Mouse (Mus musculus) embryo, embryonic 11.5 days (tissue): Measurements from ENCODE around the gene Cbx1.

Experiments used
- DNase-seq: peaks from one replicate; pipeline ENCODE4 v3.0.0-alpha.2; 2012; ENCODE audit warnings: low read depth, low spot score

The Cbx1 gene

DNA sequence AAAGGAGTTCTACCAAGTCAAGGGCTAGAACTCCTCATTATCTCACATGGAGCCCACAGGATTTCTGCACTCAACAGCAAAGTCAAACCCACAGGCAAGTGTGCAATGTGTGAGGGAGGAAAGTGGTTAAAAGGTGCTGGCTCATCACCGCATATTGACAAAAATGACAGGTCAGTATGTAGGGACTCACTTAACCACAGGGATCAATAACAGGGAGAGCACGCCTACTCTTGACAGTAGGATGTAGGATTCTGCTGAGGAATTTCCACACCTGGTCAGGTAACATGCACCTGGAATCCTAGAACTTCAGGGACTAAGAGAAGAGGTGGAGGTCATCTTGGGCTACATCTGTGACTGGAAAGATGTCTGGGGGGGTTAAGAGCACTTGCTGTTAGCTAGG lies 27.0 kb downstream of the Cbx1 start:
- DNase-seq: no peak

DNA sequence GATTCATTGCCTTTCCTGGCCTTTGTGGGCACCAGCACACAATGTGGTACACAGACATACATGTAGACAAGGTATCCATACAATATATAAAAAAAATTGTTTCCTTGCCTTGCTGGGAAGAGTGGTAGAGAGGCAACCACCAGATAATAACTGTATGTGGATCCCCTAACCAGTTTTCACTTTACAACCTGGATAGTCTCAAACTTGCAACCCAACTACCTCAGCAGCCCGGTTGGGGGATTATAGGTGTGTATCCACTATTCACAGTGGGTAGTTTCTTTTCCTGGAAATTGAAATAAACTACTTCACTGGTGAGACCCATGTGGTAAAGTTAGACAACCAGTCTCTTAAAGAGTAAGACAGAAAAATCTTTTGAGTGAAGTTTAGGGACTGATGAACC lies 27.6 kb downstream of the Cbx1 start:
- DNase-seq: no peak

DNA sequence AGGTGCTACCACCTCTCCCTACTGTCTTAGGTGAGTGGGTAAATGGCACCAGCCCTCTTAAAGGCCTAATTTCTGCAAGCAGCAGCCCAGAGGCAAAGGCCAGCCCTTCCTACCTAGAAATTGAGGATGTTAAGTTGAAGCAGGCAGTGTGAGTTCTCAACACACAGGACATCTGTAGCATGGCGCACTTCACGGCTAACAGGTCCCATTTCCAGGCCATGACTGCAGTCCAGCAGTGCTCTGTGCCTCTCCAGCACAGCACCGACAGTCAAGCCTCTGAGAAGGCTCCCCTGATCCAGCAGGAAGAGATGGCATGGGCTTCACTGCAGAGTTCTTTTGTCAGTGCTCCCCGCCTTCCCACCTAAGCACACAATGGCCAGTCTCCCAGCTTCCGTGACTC lies 28.1 kb downstream of the Cbx1 start:
- no peak for DNase-seq

DNA sequence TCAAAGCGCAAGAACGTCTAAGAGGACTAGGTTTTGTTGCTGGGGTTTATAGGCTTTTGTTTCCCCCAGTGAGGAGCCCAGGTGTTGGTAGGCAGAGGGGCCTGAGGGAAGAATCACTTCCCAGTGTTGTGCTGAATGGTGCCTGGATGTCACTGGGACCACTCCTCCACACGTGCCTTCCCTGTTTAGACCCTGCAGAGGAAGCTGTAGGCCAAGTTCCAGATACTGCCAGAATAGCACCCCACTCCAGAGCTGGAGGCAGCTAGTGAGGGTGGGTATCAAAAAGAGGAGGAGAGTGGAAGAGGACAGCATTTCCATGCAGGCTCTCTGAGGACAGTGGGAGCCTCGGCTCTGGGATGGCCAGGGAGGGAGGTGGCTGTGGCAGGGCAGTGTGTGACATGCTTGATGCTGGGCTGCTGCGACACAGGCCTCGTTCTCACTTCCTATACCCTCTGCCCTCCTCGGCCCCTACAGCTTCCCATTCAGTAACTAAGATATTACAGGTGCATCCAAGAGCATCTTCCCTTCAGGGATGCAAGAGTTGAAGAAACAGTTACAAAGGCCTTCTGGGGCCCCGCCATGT lies 29.3 kb downstream of the Cbx1 start:
- DNase-seq: no peak

DNA sequence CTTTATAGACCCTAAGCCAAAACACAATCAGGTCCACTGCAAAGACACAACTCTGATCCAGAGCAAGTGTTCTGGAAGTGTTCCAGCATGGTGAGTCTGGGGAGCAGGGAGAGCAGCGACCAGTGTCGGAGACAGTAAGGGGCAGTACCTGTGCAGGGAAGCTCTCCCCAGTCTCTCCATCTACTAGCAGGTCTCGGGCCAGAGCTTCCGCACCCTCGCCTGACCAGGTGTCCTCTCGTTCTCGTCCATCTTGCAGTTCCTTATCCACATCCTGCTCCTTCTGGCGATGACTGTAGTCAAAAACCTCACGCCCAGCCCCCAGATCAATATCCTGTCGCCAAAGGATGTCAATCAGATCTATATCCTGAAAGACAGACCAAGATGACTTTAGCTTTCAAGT lies 33.0 kb downstream of the Cbx1 start:
- no peak for DNase-seq

DNA sequence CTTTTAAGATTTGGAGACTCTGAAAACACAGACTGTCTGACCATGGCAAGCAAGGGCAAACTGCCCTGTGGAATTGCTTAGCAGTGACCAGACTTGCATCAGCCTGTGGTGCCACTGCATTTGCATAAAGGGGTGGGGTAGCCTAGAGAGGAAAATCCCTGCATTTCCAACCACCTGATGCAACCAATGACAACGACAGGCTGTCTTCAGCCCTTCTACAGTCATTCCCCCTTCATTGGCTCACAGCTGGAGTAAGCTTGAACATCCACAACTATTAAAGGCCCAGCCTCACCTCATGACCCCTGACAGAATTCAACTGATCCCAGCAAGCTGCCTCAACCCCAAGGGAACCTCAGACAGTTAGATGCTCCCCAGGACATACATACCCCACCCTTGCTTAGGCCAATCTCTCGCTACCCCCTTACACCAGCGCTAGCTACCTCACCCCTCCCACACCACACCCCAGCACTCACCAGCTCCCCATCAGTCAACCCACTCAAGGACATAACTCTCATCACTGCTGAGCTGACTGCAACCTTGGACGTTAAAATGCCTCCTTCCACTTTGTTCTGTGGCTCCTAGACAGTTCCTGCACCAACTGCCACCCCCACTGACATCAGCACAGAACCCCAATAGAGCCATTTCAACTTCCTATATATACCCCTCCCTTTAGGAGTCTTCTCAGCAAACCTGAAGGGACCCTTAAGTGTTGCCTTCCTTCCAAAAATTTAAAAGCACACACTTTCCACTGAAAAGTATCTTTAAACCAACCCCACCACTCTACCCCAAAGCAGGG lies 33.9 kb downstream of the Cbx1 start:
- no peak for DNase-seq

DNA sequence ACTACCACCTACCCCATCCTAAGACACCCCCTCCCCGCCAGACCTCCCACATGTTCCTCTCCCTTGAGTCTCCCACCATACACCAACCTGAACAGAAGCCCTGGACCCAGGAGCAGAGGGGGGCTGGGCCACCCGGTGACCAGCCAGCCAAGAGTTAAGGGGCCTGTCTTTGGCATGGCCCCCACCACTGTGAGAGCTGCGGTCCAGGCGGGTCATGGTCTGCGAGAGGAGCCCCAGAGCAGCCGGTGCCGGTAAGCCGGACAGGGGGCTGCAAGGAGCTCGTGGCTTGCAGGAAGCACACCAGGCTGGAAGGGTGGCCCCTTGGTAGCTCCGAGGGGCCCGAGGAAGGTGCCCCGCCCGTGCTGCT lies 34.5 kb downstream of the Cbx1 start:
- DNase-seq: no peak

DNA sequence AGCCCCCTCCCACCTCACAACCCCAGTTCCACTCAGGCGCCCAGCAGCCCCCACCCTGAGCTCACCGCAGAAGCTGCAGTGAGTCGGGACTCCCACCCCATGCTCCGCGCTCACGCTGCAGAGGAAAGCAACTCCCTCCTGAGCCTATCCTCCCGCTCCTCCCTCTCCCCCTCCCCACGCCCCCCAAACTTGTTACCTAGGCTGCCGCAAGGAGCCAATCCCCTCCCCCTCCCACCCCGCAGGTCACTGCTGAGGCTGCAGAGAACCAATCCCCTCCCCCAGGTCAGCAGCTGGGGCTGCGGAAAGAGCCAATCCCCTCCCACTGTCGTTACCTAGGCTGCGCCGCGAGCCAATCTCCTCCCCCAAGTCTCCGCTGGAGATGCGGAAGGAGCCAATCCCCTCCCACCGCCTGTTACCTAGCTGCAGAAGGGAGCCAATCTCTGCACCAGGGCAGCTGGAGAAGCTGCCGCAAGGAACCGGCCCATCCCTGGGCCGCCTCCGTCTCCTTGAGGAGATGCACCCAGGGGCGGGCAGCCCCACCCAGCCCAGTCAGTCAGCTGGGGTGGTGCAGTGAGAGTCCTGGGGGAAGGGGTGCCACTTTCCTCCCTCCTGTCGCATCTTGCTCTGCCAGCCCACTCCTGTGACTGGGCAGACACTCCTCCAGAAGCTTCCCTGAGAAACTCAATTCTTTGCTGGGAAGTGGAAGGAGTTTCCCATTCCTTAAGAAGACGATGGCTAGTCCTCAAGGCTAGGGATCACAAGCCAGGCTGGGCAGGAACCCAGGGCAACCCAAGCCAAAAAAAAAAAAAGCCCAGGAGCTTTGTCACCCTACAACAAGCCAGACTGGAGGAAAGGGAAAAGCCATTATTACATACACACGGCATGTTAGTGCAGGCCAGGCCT lies 35.2 kb downstream of the Cbx1 start:
- peak; percentile 94 for DNase-seq

DNA sequence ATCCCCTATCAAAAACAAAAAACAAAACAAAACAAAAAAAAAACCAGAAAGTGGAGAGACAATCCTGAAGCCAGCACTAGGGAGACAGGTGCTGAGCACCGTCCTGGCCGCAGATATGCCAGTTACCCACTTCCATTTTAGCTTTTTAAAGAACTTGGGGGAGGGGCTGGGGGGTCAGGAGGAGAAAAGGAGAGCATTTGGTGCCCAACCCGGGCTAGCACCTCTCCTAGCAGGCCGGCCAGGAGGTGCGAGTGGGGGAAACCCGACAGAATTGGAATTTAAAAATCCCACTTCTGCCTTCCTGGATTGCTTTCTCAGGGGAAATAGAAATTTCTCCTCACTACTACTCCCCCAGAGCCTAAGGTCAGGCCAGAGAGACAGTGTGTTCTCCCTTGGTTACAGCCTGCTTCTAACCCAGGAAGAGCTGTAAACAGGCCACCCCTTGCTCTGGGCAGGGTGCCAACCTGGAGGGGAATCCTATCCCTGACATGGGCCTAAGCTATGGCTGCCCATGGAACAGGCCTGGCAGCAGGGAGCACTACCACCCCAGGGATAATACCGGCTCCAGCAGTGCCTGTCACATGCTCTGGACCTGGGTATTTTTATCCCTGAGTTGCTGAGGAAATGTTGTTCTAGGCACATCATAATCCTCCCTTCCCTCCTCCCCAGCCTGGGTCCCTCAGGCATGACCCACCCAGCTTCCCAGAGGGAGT lies 36.0 kb downstream of the Cbx1 start:
- no peak for DNase-seq

DNA sequence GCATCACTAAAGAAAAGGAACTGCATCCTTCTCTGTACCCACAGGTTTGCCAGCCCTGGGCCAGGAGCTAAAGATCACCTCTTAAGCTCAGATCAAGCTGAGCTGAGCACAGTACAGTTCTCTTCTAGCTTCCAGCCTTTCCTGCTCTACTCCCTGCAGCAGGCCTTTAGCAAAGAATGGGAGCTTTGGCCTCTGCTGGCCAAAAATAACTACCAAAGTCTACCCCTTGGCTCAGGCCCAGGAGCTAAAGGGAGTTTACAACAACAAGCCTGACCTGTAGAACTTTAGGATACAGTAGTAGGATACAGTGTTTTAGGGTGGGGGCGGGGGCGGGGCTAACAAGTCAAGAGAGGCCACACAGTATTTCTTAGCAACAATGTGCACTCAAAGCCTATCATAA lies 37.6 kb downstream of the Cbx1 start:
- DNase-seq: no peak

DNA sequence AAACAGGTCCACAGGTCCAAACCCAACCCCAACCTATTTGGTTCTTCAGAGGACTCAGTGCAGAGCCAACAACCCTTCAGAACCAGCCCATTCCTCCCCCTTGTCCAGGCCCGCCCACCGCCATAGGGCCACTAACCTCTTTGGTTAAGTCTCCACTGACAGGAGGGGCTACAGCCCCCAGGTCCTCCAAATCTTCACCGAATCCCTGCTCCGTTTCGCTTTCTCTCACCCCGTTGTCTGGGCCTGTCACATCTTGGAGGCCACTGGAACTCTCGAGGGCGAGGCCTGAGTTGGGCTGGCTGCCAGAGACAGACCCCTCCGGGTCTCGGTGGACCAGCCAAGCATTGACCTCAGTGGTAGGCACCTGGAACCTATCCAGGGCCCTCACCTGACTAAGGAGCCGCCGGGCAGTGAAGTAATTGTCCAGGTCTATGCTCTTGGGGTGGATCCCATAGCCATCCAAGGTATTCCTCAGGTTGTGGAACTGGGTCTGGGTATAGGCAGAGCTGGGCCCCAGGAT lies 38.2 kb downstream of the Cbx1 start:
- DNase-seq: no peak

DNA sequence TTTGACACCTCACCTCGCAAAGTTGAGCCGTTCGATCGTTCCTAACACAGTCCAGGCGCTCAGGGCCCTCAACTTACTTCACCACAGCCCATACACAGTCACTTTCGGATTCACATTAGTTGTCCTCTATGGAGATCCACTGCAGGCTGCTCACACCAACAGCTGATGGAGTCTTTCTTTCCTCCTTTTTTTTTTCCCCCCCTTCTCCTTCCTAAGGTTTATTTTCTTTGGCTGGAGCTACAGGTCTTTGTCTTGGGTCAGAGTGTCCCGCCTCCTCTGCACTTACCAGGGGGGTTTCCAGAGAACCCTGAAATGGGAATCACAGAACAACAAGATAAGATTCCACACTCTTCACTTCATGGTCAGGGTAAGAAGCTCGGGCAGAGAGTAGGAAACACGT lies 39.0 kb downstream of the Cbx1 start:
- no peak for DNase-seq

DNA sequence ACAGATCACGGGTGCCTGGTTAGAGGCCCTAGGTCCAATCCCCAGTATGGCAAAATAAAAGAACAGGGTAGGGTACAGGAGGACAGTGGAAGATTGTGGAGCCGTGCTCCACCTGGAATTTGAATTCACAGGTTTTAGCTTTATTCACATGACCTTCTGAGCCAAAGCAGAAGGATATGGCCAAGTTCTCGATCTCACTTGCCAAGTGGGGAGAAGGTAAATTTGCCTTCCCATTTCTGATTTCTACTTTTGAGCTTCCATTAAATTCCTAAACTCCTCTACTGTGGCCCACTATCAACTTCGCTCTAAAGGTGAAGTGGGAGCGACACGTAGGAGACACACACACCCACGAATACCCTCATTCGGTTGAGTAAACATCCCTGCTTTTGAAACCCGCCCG lies 40.0 kb downstream of the Cbx1 start:
- DNase-seq: no peak

DNA sequence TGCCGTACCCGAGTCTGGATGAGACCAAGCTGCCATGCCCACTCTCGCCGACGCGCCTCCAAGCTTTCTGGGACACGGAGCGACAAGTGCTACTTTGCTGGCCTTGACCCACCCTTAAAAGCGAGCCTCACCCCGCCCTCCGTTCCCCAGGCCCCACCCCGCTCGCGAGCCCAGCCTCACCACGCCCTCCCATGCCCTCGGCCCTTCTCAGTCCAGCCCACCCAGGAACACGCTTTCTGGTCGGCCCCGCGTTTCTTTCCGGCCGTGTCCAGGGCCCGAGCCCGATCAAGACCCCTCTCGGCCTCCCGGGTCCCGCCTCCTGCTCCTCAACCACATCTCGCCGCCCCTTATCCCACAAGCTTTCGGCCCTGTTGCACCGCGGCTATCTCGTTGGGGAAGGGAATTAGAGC lies 40.5 kb downstream of the Cbx1 start:
- DNase-seq: peak; percentile 68

DNA sequence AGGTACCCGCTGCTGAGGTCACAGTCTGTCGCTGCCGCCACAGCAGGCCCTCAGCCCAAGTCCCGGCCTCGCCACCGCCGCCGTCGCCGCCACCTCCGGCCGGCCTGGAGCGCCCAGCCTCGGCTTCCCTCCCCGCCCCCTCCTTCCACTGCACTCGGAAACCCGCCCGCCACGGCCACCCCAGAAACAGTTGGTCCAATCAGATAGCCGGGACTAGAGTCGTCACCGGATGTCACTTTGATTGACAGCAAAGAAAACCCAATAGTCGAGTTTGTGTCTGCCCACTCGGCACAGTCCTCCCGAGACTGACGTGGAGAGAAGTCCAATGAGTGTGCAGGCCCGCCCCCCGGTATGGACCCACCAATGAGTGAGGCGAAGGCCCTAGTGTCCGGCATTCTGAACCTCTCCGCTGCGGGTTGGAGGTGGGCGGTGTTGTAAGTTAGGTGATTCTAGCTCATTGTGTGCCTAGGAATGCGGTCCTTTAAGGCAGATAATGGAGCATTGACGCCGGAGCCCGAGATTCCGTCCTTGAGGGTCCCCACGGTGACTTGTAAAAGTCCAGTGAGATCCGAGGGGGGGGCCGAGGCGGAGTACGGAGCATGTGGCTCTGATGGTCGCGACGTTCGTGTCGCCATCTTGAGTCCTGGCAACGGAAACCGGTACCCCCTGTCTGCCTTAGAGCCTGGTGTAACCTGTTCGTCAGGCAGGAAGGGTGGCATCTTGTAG lies 41.0 kb downstream of the Cbx1 start, which contains the start of gene Nfe2l1:
Nfe2l1 (minus strand) TSS at position 156 of the 726 bp plus-strand sequence.
- DNase-seq: peak; percentile 98

DNA sequence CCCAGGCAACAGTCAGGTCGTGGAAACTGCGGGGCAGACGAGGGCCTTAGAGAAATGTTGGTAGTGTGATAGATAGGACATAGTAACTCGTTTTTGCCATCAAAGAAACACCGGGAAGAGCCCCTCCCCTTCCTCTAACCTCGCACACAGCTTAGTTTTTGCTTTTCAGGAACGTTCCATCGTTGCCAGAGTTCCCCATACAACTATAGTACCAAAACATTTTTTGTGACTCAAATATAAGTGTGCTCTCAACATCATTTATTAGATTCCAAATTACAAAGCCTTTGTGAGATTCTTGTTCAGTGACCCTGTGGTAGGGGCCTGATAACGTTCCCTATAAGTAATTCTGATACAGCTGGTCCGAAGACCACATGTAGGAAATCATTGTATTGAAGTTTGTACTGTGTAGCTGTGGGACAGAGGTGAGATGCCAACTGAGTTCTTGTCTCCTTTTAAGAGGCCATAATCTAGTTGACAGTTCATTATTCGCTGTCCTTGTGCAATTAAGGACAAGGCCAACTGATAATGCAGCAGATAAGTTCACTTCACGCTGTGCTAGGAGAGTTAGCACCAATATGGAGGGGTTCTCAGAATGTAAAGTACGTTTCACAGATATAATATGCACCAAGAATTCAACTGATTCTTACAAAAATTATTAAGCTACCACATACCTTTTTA lies 41.8 kb downstream of the Cbx1 start:
- no peak for DNase-seq

DNA sequence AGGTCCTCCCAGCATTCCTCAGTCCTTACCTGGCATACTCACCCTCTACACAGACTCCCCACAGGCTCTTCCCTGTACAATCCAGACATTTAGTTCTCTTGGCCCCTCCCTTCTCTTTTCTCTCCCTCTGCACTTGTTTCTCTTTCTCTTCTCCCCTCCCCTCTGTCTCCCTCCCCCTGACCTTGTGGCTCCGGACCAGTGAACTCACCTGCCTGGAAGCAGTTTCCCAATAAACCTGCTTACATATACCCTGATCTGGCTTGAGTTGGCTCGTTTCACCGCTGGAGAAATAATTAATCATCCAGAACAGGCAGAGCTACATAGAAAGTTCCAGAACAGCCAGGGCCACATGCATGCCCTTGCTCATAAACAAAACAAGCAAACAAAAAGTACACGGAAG lies 42.6 kb downstream of the Cbx1 start:
- no peak for DNase-seq

DNA sequence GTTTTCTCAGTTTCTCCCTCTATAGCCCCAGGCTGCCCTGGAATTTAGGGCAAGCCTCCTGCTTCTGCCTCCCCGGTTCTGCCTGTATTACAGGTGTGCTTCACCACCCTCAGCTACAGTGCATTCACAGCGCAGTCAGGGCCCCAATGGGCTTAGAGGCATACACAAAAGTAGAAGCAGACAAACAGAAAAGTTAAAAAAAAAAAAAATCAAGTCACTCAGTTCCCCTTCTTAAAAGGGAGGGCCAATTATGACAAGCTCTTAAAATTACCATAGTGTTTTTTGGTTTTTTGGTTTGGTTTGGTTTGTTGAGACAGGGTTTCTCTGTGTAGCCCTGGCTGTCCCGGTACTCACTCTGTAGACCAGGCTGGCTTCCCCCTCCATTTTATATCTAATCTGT lies 43.6 kb downstream of the Cbx1 start:
- DNase-seq: no peak

DNA sequence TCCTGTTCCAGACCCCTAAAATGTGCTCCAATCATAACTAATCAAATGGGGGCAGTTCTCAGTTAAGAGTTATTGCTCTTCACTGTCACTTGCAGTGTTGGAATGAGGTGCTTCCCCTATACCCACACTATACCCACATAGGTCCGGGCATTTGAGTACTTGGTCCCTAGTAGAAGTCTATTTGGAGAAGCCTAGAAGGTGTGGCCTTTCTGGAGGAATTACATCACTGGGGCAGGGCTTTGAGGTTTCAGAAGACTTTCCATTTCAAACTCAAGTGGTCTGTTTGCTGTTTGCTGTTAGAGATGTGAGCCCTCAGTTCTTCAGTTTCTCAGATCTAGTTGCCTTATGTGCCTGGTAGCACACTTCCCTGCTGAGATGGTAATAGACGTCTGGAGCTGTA lies 44.0 kb downstream of the Cbx1 start:
- DNase-seq: no peak

DNA sequence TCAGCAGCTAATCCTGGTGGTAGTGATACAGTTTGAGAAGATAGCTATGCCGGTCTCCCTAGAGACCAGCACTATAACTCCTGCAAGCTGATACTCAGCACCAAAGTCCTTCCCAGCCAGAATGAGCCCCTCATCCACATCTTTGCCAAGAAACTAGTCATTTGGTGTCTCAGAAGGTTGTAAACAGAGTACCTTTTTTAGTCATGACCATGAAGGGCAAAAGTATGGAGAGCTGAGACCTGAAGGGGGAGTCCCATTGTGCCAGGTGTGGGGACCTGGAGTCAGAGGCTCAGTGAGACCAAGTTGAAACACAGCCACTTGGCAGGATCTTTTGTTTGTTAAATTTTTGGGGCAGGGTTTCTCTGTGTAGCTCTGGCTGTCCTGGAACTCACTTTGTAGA lies 45.2 kb downstream of the Cbx1 start:
- no peak for DNase-seq
